Mouse (Mus musculus) small intestine, adult 2 months (tissue): ENCODE results near the gene Tmem138. TPM values are rescaled to one million over a fixed set of nuclear protein-coding genes. Genes with fewer than 3 reads are reported as not detected.

ENCODE experiments used
- H3K27ac ChIP-seq: fragments of 200-500 bp; 2 replicates; pipeline ENCODE4 v1.5.1; 2012; ENCODE audit warnings: low read depth, low read length, control low read depth, inconsistent platforms; ENCODE audit not compliant: insufficient read depth
- H3K27me3 ChIP-seq: fragments of 200-500 bp; 2 replicates; pipeline ENCODE4 v1.6.1; 2012; ENCODE audit warnings: mild to moderate bottlenecking, moderate library complexity, low read length, inconsistent platforms; ENCODE audit not compliant: control insufficient read depth, insufficient read depth
- H3K36me3 ChIP-seq: fragments of 200-500 bp; 2 replicates; pipeline ENCODE4 v1.6.1; 2012; ENCODE audit warnings: mild to moderate bottlenecking, low read length, control low read depth, inconsistent platforms; ENCODE audit not compliant: control insufficient read depth, insufficient read depth
- H3K4me1 ChIP-seq: fragments of 200-500 bp; 2 replicates; pipeline ENCODE4 v1.6.1; 2012; ENCODE audit warnings: low read length, inconsistent platforms, mixed read lengths; ENCODE audit not compliant: control insufficient read depth, insufficient read depth, insufficient read length
- H3K4me3 ChIP-seq: fragments of 200-500 bp; 2 replicates; pipeline ENCODE4 v1.5.1; 2012; ENCODE audit warnings: low read depth, mild to moderate bottlenecking, control low read depth, inconsistent platforms, low read length, moderate library complexity
- CTCF ChIP-seq: fragments of 200-500 bp; IDR thresholded peaks from 2 replicates; pipeline ENCODE4 v1.5.1; 2012; ENCODE audit warnings: low read depth, mild to moderate bottlenecking, control low read depth, inconsistent platforms, low read length, moderate library complexity, mixed read lengths; ENCODE audit not compliant: insufficient replicate concordance, insufficient read length; ENCODE audit errors: extremely low read depth
- POLR2A ChIP-seq: fragments of 200-500 bp; IDR thresholded peaks from 2 replicates; pipeline ENCODE4 v1.6.1; 2012; ENCODE audit warnings: low read depth, mild to moderate bottlenecking, control low read depth, inconsistent platforms, low read length, moderate library complexity
- WGBS: fragments of 180-500 bp; shearing (Covaris S2); methylation state at CpG from one replicate; pipeline ENCODE4 v1.1.7; 2018; 5-methylcytosine and 5-hydroxymethylcytosine counted together
- polyA plus RNA-seq: library from polyadenylated mRNA; depleted of rRNA; stranded (reverse); fragments of >200 nt; gene quantifications from 2 replicates; pipeline ENCODE4 v1.2.3, GENCODE M21; 2012

Gene Tmem138
- polyA plus RNA-seq, 1 experiment = 3.4 TPM

DNA sequence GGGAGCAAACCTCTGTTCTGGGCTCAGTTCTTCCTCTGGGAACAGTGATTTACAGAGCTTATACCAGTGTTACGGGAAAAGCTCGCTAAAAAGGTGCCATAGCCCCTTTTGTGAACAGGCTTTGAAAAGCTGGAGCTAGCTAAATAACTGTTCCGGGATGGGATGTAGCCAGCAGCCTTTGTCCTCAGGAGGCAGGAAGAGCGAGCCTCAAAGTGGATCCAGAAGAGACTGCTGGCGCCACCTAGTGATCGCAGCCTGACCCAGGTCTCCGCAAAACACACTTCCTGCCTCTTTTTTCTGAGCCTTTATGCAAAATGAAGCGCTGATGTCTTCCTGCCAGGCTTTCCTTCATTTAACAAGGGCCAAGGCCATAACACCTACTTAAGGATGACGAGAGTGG lies 25.6 kb upstream of the Tmem138 start:
- peaks cover 35% of the 10 kb centered on the region for H3K36me3 ChIP-seq
- H3K27me3 ChIP-seq = no peaks in the 10 kb centered on the region
- peak; percentile 91 for TF ChIP-seq CTCF
- peak; percentile 29; the same call in 1 of the 2 replicates for TF ChIP-seq POLR2A
- peak overlapping the region; percentile 98 for H3K27ac ChIP-seq
- peak overlapping the region; percentile 64 for H3K4me3 ChIP-seq
- WGBS = 2% methylated on average over 9 of the region's 9 CpGs
- peaks cover 10% of the 10 kb centered on the region for H3K4me1 ChIP-seq

DNA sequence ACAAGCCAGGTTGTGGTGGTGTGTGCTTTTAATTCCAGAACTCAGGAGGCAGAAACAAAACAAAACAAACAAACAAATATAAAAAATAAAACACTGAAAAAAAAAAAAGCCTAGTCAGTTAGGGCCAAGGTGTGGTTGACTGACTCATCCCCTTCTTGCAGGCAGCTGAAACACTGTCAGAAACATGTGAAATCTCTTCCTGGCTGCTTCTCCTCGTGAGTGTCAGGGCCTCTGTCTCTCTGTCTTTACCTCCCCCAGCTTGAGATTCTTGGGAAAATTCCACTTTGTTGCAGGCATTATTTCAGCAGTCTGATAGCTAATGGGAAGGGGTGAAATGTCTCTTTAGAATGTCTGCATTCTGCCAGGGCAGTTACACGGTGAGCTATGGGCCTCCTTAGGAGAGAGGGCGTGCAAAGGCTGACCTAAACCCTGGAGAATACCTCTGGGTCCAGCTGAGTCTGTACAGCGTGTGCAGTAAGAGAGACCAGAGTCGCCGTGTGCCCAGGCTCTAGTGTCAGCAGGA lies 25.1 kb upstream of the Tmem138 start:
- peaks cover 10% of the 10 kb centered on the region for H3K4me1 ChIP-seq
- TF ChIP-seq CTCF (no peak), POLR2A (no peak)
- H3K27me3 ChIP-seq = no peaks in the 10 kb centered on the region
- H3K36me3 ChIP-seq = peaks cover 36% of the 10 kb centered on the region
- 5% methylated on average over 6 of the region's 6 CpGs for WGBS
- H3K27ac ChIP-seq = peak overlapping the region; percentile 74
- peak overlapping the region; percentile 64 for H3K4me3 ChIP-seq

DNA sequence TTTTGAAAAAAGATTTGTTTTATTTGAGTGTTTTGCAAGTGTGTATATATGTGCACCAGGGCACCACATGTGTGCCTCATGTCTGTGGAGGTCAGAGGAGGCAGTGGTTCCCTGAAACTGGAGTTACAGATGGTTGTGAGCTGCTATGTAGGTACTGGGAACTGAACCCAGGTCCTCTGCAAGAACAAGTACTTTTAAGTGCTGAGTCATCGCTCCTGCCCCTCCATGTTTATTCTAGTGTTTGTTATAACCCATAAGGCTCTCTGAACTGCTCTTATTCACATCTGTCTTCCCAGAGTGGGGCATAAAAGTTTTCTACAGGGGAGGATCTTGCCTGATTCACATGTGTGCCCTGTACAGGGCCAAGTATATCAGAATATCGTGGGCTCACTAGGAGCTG lies 22.5 kb upstream of the Tmem138 start:
- Histone ChIP-seq H3K27ac (no peak overlapping the region), H3K36me3 (peaks cover 61% of the 10 kb centered on the region), H3K27me3 (no peaks in the 10 kb centered on the region), H3K4me1 (peaks cover 5% of the 10 kb centered on the region), H3K4me3 (no peak overlapping the region)
- TF ChIP-seq CTCF (no peak), POLR2A (no peak)
- 93% methylated on average over 2 of the region's 2 CpGs for WGBS

GRCm38 (mm10) chr19:10598188-10598587 lies 21.0 kb upstream of the Tmem138 start:
- 30% methylated on average over 3 of the region's 3 CpGs for WGBS
- Histone ChIP-seq H3K27ac (no peak overlapping the region), H3K4me1 (peaks cover 3% of the 10 kb centered on the region), H3K4me3 (no peak overlapping the region), H3K27me3 (no peaks in the 10 kb centered on the region), H3K36me3 (peaks cover 76% of the 10 kb centered on the region)
- TF ChIP-seq POLR2A (no peak), CTCF (peak; percentile 42; the same call in 1 of the 2 replicates)

DNA sequence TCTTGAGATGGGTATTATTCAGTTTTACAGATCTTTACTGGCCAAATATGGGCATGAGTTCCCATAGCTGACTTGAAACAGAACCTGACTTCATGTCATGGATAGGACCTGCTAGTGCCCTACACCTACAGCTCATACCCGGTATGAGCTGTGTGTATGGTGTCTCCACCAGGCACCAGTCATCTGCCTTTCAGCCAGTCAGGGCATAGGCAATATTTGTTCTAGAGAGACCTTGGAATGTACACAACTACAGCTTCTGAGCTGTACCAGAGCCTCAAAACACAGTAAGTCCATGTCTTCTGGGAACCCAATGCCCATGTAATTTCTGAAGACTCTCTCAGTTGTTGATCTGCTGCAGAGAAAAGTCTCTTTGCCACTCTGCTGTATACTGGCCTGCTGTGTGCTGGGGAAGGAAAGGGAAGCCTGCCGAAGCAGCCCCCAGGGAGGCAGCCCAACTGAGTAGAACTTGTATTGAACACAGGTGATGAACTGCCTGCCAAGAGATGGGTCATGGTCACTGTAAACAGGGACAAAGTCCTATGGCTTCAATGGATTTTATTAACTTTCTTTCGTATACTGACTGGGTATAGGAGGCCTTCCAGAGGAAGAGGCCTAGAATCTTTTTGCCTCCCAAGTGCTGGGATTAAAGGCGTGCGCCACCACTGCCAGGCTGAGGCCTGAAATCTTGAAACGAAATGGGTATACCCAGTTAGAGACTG lies 14.7 kb upstream of the Tmem138 start:
- H3K4me1 ChIP-seq = no peaks in the 10 kb centered on the region
- TF ChIP-seq CTCF (no peak), POLR2A (no peak)
- H3K36me3 ChIP-seq = peaks cover 61% of the 10 kb centered on the region
- no peak overlapping the region for H3K4me3 ChIP-seq
- no peaks in the 10 kb centered on the region for H3K27me3 ChIP-seq
- 80% methylated on average over 6 of the region's 6 CpGs for WGBS
- H3K27ac ChIP-seq = no peak overlapping the region

- H3K27me3 ChIP-seq = no peaks in the 10 kb centered on the region
- 76% methylated on average over 3 of the region's 3 CpGs for WGBS
- no peak for TF ChIP-seq POLR2A
- H3K4me1 ChIP-seq = peaks cover under 1% of the 10 kb centered on the region; the same call in 1 of the 2 replicates
- no peak overlapping the region for H3K27ac ChIP-seq
- H3K36me3 ChIP-seq = peaks cover 51% of the 10 kb centered on the region
- no peak overlapping the region for H3K4me3 ChIP-seq
Observed at GRCm38 (mm10) chr19:10590301-10590700, 13.1 kb upstream of the Tmem138 start.

GRCm38 (mm10) chr19:10589127-10589857 lies 12.1 kb upstream of the Tmem138 start:
- 65% methylated on average over 5 of the region's 5 CpGs for WGBS

More at GRCm38 (mm10) chr19:10589127-10589857, 12.1 kb upstream of the Tmem138 start:
- Histone ChIP-seq H3K27ac (no peak overlapping the region), H3K4me3 (no peak overlapping the region), H3K4me1 (peaks cover 3% of the 10 kb centered on the region; the same call in 1 of the 2 replicates), H3K36me3 (peaks cover 42% of the 10 kb centered on the region), H3K27me3 (no peaks in the 10 kb centered on the region)
- no peak for TF ChIP-seq POLR2A
- TF ChIP-seq CTCF = no peak
